Mouse (Mus musculus): ENCODE results near the gene 1700017B05Rik. TPM values are rescaled to one million over a fixed set of nuclear protein-coding genes. Genes with fewer than 3 reads are reported as not detected.
"Not testable (repeated sequence)": the region's sequence is repeated elsewhere in the genome, so short reads cannot be mapped to it uniquely, and the experiment has no call there.

Gene 1700017B05Rik
- total RNA-seq, 2 experiments from 2014 or later = 38.2 to 40.2 TPM

DNA sequence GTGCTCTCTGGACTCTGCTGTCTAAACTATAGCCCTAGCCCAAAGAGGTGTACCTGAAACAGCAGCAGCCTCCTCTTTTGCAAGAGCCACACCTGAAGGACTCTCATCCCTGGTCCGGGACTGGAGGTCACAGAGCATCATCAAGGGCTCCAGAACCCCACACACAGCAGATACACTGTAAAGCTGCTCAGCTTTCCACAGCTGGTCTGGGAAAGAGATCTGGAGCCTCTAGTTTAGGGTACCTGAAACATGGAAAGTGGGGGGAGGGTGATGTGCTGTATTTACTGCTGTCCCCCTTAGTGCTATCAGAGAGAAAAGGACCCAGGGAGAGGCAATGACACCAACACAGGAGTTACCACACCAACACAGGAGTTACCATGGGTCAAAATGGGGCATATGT is 42.9 kb downstream of the 1700017B05Rik start:
- DNase-seq = no peak

DNA sequence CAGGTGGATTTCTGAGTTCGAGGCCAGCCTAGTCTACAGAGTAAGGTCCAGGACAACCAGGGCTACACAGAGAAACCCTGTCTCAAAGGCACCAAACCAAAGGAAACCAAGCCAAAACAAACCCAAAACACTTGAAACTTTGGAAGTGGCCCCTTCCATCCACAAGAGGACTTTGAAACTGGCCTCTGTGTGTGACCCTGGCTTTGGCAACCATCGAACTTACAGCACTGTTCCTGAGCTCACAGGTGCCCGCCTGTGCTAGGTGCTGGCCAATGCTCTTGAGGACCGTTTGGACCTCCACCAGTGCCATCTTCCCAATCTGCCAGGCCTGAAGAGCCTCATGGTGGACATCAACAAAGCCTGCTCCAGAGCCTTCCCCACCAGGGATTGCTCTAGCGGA is 43.6 kb downstream of the 1700017B05Rik start:
- no peak for DNase-seq

DNA sequence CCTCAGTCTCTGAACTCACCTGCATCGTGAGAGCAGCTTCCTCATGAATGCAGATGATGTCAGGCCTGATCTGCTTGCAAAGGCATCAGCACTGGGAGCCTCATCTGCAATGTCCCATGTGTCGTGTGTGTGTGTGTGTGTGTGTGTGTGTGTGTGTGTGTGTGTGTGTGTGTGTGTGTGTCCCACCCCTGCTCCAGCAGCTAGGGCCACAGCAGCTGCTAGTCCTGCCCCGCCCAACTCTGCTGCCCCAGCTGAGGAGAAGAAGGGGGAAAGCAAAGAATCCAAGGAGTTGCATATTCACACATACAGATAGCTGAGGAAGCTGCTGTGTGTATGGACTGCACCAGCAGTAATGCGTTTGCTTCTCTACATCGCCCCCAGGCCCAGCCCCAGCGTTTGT is 45.2 kb downstream of the 1700017B05Rik start:
- no peak for DNase-seq

DNA sequence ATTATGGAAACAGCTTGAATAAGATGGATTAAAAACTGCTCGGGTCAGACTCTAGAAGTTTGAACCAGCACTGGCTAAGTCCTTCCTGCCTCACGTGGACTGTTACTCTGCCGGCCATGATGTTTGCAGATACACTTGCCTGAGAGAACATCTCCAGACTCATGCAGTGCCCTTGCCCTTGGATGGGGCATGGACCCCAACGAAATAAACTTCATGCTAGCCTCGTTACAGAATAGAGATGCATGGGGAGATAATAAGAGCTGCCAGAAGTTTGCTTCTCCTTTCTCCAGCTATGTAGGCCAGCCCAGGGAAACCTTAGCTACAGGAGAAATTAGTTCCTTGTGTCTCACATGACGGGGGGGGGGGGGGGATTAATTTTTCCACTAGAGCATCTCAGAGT is 47.9 kb downstream of the 1700017B05Rik start:
- no peak for DNase-seq

DNA sequence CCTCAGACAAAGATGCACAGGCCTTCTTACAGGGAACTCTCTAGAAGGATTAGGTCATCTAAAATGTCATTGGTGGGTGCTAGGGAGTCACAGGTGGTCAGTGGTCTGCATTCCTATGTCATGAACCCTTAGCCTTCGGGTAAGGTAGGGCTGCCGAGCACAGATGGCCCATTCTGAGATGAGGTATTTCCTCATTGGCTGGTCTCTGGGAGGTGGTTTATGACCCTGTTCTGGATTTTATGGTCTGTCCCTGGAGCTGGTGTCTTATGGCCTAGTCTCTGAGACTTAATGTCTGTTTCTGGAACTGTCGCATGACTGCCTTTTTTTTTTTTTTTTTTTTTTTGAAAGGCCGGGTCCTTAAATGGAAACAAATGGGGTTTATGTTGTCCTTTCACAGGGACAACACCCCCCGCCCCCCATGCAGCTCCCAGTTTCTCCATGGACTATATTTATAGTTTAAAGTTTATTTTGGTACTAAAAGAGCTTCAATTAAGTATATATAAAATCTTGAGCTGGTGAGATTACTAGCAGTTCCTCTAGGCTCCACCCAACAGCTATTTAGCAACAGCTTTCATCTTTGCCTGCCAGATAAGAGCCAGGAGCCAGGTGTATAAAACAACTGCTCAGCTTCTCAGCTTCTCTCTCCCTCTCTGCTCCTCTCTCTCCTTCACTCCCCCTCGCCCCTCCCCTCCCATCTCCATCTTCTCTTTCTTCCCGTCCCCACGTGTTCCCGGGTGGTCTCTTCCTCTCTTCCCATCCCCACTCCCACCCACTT is 49.8 kb downstream of the 1700017B05Rik start:
- no peak for DNase-seq

DNA sequence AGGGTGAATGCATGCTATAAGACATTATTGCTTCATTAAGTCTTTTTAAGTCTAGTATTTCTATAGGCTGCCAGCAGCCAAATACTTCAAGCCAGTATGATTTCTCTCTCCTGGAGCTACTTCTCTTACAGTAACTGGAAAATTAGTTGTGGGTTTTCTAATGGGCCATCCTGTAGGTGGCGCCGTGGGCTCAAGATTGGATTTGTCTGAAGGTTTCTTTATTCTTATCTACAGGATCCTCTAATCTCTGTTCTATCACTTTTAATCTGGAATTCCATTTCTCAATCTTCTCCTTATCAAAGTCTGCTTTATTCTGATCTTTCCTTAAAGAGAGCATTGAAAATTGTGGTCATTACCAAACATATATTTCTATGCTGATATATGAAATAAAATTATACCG is 53.1 kb downstream of the 1700017B05Rik start:
- DNase-seq = peak; percentile 60

DNA sequence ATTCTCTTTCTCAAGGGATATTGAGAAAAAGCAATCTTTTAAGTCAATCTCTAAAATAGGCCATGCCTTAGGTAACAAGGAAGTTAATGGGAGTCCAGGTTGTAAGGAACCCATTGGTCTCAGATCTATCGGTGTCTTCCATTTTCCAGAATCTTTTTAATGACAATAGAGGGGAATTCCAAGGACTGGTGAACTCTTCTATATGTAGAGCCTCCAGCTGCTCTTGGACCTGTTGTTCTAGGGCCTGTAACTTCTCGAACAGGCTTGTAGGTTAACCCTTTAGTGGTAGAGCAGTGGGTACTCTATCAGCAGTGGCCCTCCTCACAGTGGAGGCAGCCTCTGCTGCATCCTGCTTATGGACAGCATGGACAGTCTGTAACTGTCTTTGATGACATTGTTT is 55.5 kb downstream of the 1700017B05Rik start:
- DNase-seq = no peak

DNA sequence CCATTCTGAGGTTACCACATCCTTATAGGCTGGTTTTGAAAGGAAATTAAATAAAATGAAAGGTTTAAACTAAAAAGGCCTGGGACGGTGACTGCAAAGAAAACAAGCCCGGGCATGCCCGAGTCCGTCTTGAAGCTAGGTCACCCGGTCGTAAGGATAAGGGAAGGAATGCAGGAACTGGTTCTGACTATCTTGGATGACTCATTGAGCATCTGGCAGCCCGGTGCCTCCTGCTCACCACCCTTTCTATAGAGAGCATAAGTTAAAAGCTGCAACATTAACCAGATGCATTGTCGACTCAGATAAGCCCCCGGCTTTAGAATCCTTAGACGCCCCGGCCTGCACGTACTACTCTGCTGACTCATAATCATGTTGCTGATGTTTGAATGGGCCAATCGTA is 58.8 kb downstream of the 1700017B05Rik start:
- DNase-seq = not testable (repeated sequence)

Other genes with a start within 250 kb of the 1700017B05Rik start
- 10 to 100 TPM; 53.0 to 59.1 TPM for gene Sin3a, start 190.6 kb downstream of the 1700017B05Rik start, total RNA-seq (2021)
- 100 to 1,000 TPM in 1 of 2 experiments, 10 to 100 TPM in 1; 84.2 to 121 TPM for gene Man2c1, start 131.9 kb downstream of the 1700017B05Rik start, total RNA-seq (2021)
- gene Neil1, start 114.3 kb downstream of the 1700017B05Rik start, total RNA-seq (2021) = 10 to 100 TPM; 11.4 to 13.1 TPM
- 10 to 100 TPM; 48.8 to 57.6 TPM for gene Commd4, start 104.3 kb downstream of the 1700017B05Rik start, total RNA-seq (2021)
- gene Trcg1, start 26.1 kb downstream of the 1700017B05Rik start, total RNA-seq (2021) = not detected
- gene Ppcdc, start 177.5 kb upstream of the 1700017B05Rik start, total RNA-seq (2021) = 10 to 100 TPM; 13.9 to 21.9 TPM
- 10 to 100 TPM; 15.2 to 19.9 TPM for gene Scamp5, start 205.4 kb upstream of the 1700017B05Rik start, total RNA-seq (2021)
- gene Rpp25, start 241.4 kb upstream of the 1700017B05Rik start, total RNA-seq (2021) = 1 to 10 TPM; 1.8 to 3.6 TPM

Data from adrenal gland, postnatal 10 days (tissue).